Mouse (Mus musculus): ENCODE results near the gene Olfr263. TPM values are rescaled to one million over a fixed set of nuclear protein-coding genes. Genes with fewer than 3 reads are reported as not detected.

The Olfr263 gene
- polyA plus RNA-seq, 1 experiment from 2014 or later, result not detected

- Histone ChIP-seq H3K27me3 (ENCODE audit: control insufficient read depth, insufficient read depth, low read length) (no peaks in the 10 kb centered on the region), H3K4me2 (ENCODE audit: low read depth, low read length) (peak overlapping the region; percentile 55), H3K9me3 (ENCODE audit: control insufficient read depth, low read length) (no peaks in the 10 kb centered on the region), H3K36me3 (ENCODE audit: control insufficient read depth, insufficient read depth, low read length) (no peaks in the 10 kb centered on the region), H3K9ac (replicated peaks; ENCODE audit: low read depth, low read length) (0 out of 2 replicates have a peak overlapping the region, but pooled peaks have one; percentile 13), H3K27ac (ENCODE audit: low read depth, low read length) (no peak overlapping the region), H3K4me3 (ENCODE audit: low read depth, low read length) (peak overlapping the region; percentile 33), H3K4me1 (ENCODE audit: control insufficient read depth, insufficient read depth, low read length) (peaks cover 7% of the 10 kb centered on the region; the same call in 1 of the 2 replicates)
- peak; percentile 15; the same call in 1 of the 2 replicates for ATAC-seq (ENCODE audit: low read depth)
- 1% methylated on average over 11 of the region's 11 CpGs for WGBS
Measured at GRCm38 (mm10) chr13:21173072-21173471, 43.6 kb downstream of the Olfr263 start.

- no peak overlapping the region for H3K4me2 ChIP-seq (ENCODE audit: low read depth, low read length)
- no peaks in the 10 kb centered on the region for H3K36me3 ChIP-seq (ENCODE audit: control insufficient read depth, insufficient read depth, low read length)
- H3K9ac ChIP-seq (replicated peaks; ENCODE audit: low read depth, low read length), result no peak overlapping the region
- H3K9me3 ChIP-seq (ENCODE audit: control insufficient read depth, low read length), result no peaks in the 10 kb centered on the region
- WGBS, result 80% methylated on average over 11 of the region's 11 CpGs
- peaks cover 7% of the 10 kb centered on the region for H3K4me1 ChIP-seq (ENCODE audit: control insufficient read depth, insufficient read depth, low read length)
- no peak overlapping the region for H3K4me3 ChIP-seq (ENCODE audit: low read depth, low read length)
- H3K27me3 ChIP-seq (ENCODE audit: control insufficient read depth, insufficient read depth, low read length), result no peaks in the 10 kb centered on the region
- no peak for ATAC-seq (ENCODE audit: low read depth)
- H3K27ac ChIP-seq (ENCODE audit: low read depth, low read length), result no peak overlapping the region
Measured at GRCm38 (mm10) chr13:21176733-21177132, 47.3 kb downstream of the Olfr263 start.

GRCm38 (mm10) chr13:21177657-21178056, 48.2 kb downstream of the Olfr263 start:
- no peak for ATAC-seq (ENCODE audit: low read depth)
- Histone ChIP-seq H3K4me1 (ENCODE audit: control insufficient read depth, insufficient read depth, low read length) (peaks cover 16% of the 10 kb centered on the region), H3K9me3 (ENCODE audit: control insufficient read depth, low read length) (no peaks in the 10 kb centered on the region), H3K27ac (ENCODE audit: low read depth, low read length) (no peak overlapping the region), H3K4me2 (ENCODE audit: low read depth, low read length) (no peak overlapping the region), H3K27me3 (ENCODE audit: control insufficient read depth, insufficient read depth, low read length) (no peaks in the 10 kb centered on the region), H3K36me3 (ENCODE audit: control insufficient read depth, insufficient read depth, low read length) (no peaks in the 10 kb centered on the region), H3K4me3 (ENCODE audit: low read depth, low read length) (no peak overlapping the region), H3K9ac (replicated peaks; ENCODE audit: low read depth, low read length) (no peak overlapping the region)
- 74% methylated on average over 5 of the region's 5 CpGs for WGBS

GRCm38 (mm10) chr13:21178364-21178763, 48.9 kb downstream of the Olfr263 start:
- Histone ChIP-seq H3K4me1 (ENCODE audit: control insufficient read depth, insufficient read depth, low read length) (peaks cover 16% of the 10 kb centered on the region), H3K4me3 (ENCODE audit: low read depth, low read length) (no peak overlapping the region), H3K27ac (ENCODE audit: low read depth, low read length) (no peak overlapping the region), H3K9me3 (ENCODE audit: control insufficient read depth, low read length) (no peaks in the 10 kb centered on the region), H3K4me2 (ENCODE audit: low read depth, low read length) (no peak overlapping the region), H3K36me3 (ENCODE audit: control insufficient read depth, insufficient read depth, low read length) (peaks cover 4% of the 10 kb centered on the region; the same call in 1 of the 2 replicates), H3K27me3 (ENCODE audit: control insufficient read depth, insufficient read depth, low read length) (no peaks in the 10 kb centered on the region), H3K9ac (replicated peaks; ENCODE audit: low read depth, low read length) (no peak overlapping the region)
- 87% methylated on average over 5 of the region's 5 CpGs for WGBS
- ATAC-seq (ENCODE audit: low read depth), result no peak

GRCm38 (mm10) chr13:21179367-21179723, 49.9 kb downstream of the Olfr263 start, which contains the start of gene Trim27:
Gene Trim27 (plus strand): TSS chr13:21179445.
- WGBS, result under 1% methylated on average over 15 of the region's 15 CpGs
- Histone ChIP-seq H3K4me2 (ENCODE audit: low read depth, low read length) (peak within 1 kb of the TSS; percentile 84), H3K9ac (replicated peaks; ENCODE audit: low read depth, low read length) (peak within 1 kb of the TSS; percentile 78), H3K9me3 (ENCODE audit: control insufficient read depth, low read length) (no peaks in the 10 kb centered on the region), H3K36me3 (ENCODE audit: control insufficient read depth, insufficient read depth, low read length) (peaks cover 13% of the 10 kb centered on the region), H3K4me3 (ENCODE audit: low read depth, low read length) (peak within 1 kb of the TSS; percentile 99), H3K4me1 (ENCODE audit: control insufficient read depth, insufficient read depth, low read length) (peaks cover 16% of the 10 kb centered on the region), H3K27me3 (ENCODE audit: control insufficient read depth, insufficient read depth, low read length) (no peaks in the 10 kb centered on the region), H3K27ac (ENCODE audit: low read depth, low read length) (peak within 1 kb of the TSS; percentile 92)
- peak; percentile 41 for ATAC-seq (ENCODE audit: low read depth)

GRCm38 (mm10) chr13:21179724-21180550, 50.5 kb downstream of the Olfr263 start:
- H3K9me3 ChIP-seq (ENCODE audit: control insufficient read depth, low read length), result no peaks in the 10 kb centered on the region
- H3K27ac ChIP-seq (ENCODE audit: low read depth, low read length), result peak overlapping the region; percentile 92
- peak; percentile 97 for ATAC-seq (ENCODE audit: low read depth)
- H3K4me3 ChIP-seq (ENCODE audit: low read depth, low read length), result peak overlapping the region; percentile 99
- peak overlapping the region; percentile 84 for H3K4me2 ChIP-seq (ENCODE audit: low read depth, low read length)
- no peaks in the 10 kb centered on the region for H3K27me3 ChIP-seq (ENCODE audit: control insufficient read depth, insufficient read depth, low read length)
- peaks cover 16% of the 10 kb centered on the region for H3K36me3 ChIP-seq (ENCODE audit: control insufficient read depth, insufficient read depth, low read length)
- H3K4me1 ChIP-seq (ENCODE audit: control insufficient read depth, insufficient read depth, low read length), result peaks cover 16% of the 10 kb centered on the region
- peak overlapping the region; percentile 78 for H3K9ac ChIP-seq (replicated peaks; ENCODE audit: low read depth, low read length)
- WGBS, result under 1% methylated on average over 76 of the region's 80 CpGs

- Histone ChIP-seq H3K4me3 (ENCODE audit: low read depth, low read length) (peak overlapping the region; percentile 99), H3K9me3 (ENCODE audit: control insufficient read depth, low read length) (no peaks in the 10 kb centered on the region), H3K27me3 (ENCODE audit: control insufficient read depth, insufficient read depth, low read length) (no peaks in the 10 kb centered on the region), H3K36me3 (ENCODE audit: control insufficient read depth, insufficient read depth, low read length) (peaks cover 16% of the 10 kb centered on the region), H3K27ac (ENCODE audit: low read depth, low read length) (peak overlapping the region; percentile 92), H3K4me1 (ENCODE audit: control insufficient read depth, insufficient read depth, low read length) (peaks cover 16% of the 10 kb centered on the region), H3K9ac (replicated peaks; ENCODE audit: low read depth, low read length) (peak overlapping the region; percentile 78), H3K4me2 (ENCODE audit: low read depth, low read length) (peak overlapping the region; percentile 84)
- WGBS, result under 1% methylated on average over 65 of the region's 71 CpGs
- peak; percentile 63 for ATAC-seq (ENCODE audit: low read depth)
Measured at GRCm38 (mm10) chr13:21180551-21181530, 51.4 kb downstream of the Olfr263 start.

- peaks cover 16% of the 10 kb centered on the region for H3K4me1 ChIP-seq (ENCODE audit: control insufficient read depth, insufficient read depth, low read length)
- no peaks in the 10 kb centered on the region for H3K9me3 ChIP-seq (ENCODE audit: control insufficient read depth, low read length)
- 70% methylated on average over 7 of the region's 7 CpGs for WGBS
- peaks cover 16% of the 10 kb centered on the region for H3K36me3 ChIP-seq (ENCODE audit: control insufficient read depth, insufficient read depth, low read length)
- no peak for ATAC-seq (ENCODE audit: low read depth)
- H3K4me3 ChIP-seq (ENCODE audit: low read depth, low read length), result peak overlapping the region; percentile 99; the same call in 1 of the 2 replicates
- H3K27ac ChIP-seq (ENCODE audit: low read depth, low read length), result no peak overlapping the region
- H3K4me2 ChIP-seq (ENCODE audit: low read depth, low read length), result peak overlapping the region; percentile 84
- H3K9ac ChIP-seq (replicated peaks; ENCODE audit: low read depth, low read length), result no peak overlapping the region
- no peaks in the 10 kb centered on the region for H3K27me3 ChIP-seq (ENCODE audit: control insufficient read depth, insufficient read depth, low read length)
Measured at GRCm38 (mm10) chr13:21181996-21182395, 52.6 kb downstream of the Olfr263 start.

Measured in neural tube, embryonic 14.5 days (tissue).